Mouse (Mus musculus) thymus, adult 2 months (tissue): ENCODE data around the gene Zfp385b. TPM values are rescaled to one million over a fixed set of nuclear protein-coding genes. Genes with fewer than 3 reads are reported as not detected.

Experiments
- DNase-seq: peaks from one replicate; pipeline ENCODE4 v3.0.0; 2021
- H3K27ac ChIP-seq: fragments of 200-500 bp; 2 replicates; pipeline ENCODE4 v1.5.1; 2012; ENCODE audit warnings: low read length, control low read depth; ENCODE audit not compliant: control insufficient read depth, insufficient read depth
- H3K27me3 ChIP-seq: fragments of 200-500 bp; 2 replicates; pipeline ENCODE4 v1.6.1; 2012; ENCODE audit warnings: mild to moderate bottlenecking, low read length, moderate library complexity, mixed read lengths; ENCODE audit not compliant: control insufficient read depth, insufficient read depth
- H3K36me3 ChIP-seq: fragments of 200-500 bp; 2 replicates; pipeline ENCODE4 v1.6.1; 2012; ENCODE audit warnings: mild to moderate bottlenecking, low read length, moderate library complexity; ENCODE audit not compliant: control insufficient read depth, insufficient read depth
- H3K4me1 ChIP-seq: fragments of 200-500 bp; replicated peaks from 2 replicates; pipeline ENCODE4 v1.6.1; 2012; ENCODE audit warnings: low read length; ENCODE audit not compliant: control insufficient read depth, insufficient read depth
- H3K4me3 ChIP-seq: fragments of 200-500 bp; 2 replicates; pipeline ENCODE4 v1.5.1; 2012; ENCODE audit warnings: mild to moderate bottlenecking, low read length, control low read depth, moderate library complexity; ENCODE audit not compliant: control insufficient read depth, insufficient read depth
- CTCF ChIP-seq: fragments of 200-500 bp; IDR thresholded peaks from 2 replicates; pipeline ENCODE4 v1.5.1; 2012; ENCODE audit warnings: mild to moderate bottlenecking, control low read depth, low read length, moderate library complexity, borderline replicate concordance; ENCODE audit not compliant: control insufficient read depth, poor library complexity, insufficient read depth; ENCODE audit errors: extremely low read depth
- POLR2A ChIP-seq: fragments of 200-500 bp; IDR thresholded peaks from 2 replicates; pipeline ENCODE4 v1.6.1; 2012; ENCODE audit warnings: mild to moderate bottlenecking, low read length, control low read depth, moderate library complexity; ENCODE audit not compliant: control insufficient read depth, poor library complexity, insufficient read depth; ENCODE audit errors: extremely low read depth
- WGBS: fragments of 180-500 bp; shearing (Covaris S2); methylation state at CpG from one replicate; pipeline ENCODE4 v1.1.7; 2018; 5-methylcytosine and 5-hydroxymethylcytosine counted together
- polyA plus RNA-seq: library from polyadenylated mRNA; depleted of rRNA; stranded (reverse); fragments of >200 nt; gene quantifications from 2 replicates; pipeline ENCODE4 v1.2.3, GENCODE M21; 2012

Zfp385b gene
- polyA plus RNA-seq, 1 experiment: 0.84 TPM

- Histone ChIP-seq H3K4me1 (no peaks in the 10 kb centered on the region), H3K4me3 (no peak overlapping the region), H3K27me3 (no peaks in the 10 kb centered on the region), H3K36me3 (no peaks in the 10 kb centered on the region), H3K27ac (no peak overlapping the region)
- WGBS: 93% methylated on average over 8 of the region's 8 CpGs
- no peak for DNase-seq
- no peak for TF ChIP-seq POLR2A
- TF ChIP-seq CTCF: no peak
These were observed 332.3 kb downstream of the Zfp385b start for GRCm38 (mm10) chr2:77487151-77487550.

- no peak for DNase-seq
- Histone ChIP-seq H3K4me1 (no peaks in the 10 kb centered on the region), H3K27ac (no peak overlapping the region), H3K27me3 (no peaks in the 10 kb centered on the region), H3K36me3 (no peaks in the 10 kb centered on the region), H3K4me3 (no peak overlapping the region)
- TF ChIP-seq POLR2A: no peak
- no peak for TF ChIP-seq CTCF
- 95% methylated on average over 10 of the region's 10 CpGs for WGBS
These were observed 338.2 kb downstream of the Zfp385b start for GRCm38 (mm10) chr2:77481274-77481673.

GRCm38 (mm10) chr2:77477536-77477935, 341.9 kb downstream of the Zfp385b start:
- DNase-seq: no peak
- Histone ChIP-seq H3K4me1 (no peaks in the 10 kb centered on the region), H3K27ac (no peak overlapping the region), H3K27me3 (no peaks in the 10 kb centered on the region), H3K4me3 (no peak overlapping the region), H3K36me3 (no peaks in the 10 kb centered on the region)
- TF ChIP-seq POLR2A: no peak
- TF ChIP-seq CTCF: no peak
- 92% methylated on average over 10 of the region's 10 CpGs for WGBS

GRCm38 (mm10) chr2:77476444-77476843, 343.0 kb downstream of the Zfp385b start:
- H3K36me3 ChIP-seq: no peaks in the 10 kb centered on the region
- H3K27me3 ChIP-seq: no peaks in the 10 kb centered on the region
- DNase-seq: no peak
- H3K4me3 ChIP-seq: no peak overlapping the region
- TF ChIP-seq CTCF (no peak), POLR2A (no peak)
- H3K4me1 ChIP-seq: no peaks in the 10 kb centered on the region
- no peak overlapping the region for H3K27ac ChIP-seq
- WGBS: 89% methylated on average over 8 of the region's 8 CpGs

GRCm38 (mm10) chr2:77472254-77472837, 347.1 kb downstream of the Zfp385b start:
- no peak for DNase-seq
- no peak for TF ChIP-seq POLR2A
- TF ChIP-seq CTCF: no peak
- Histone ChIP-seq H3K4me1 (no peaks in the 10 kb centered on the region), H3K36me3 (no peaks in the 10 kb centered on the region), H3K4me3 (no peak overlapping the region), H3K27me3 (no peaks in the 10 kb centered on the region), H3K27ac (no peak overlapping the region)
- WGBS: 94% methylated on average over 11 of the region's 11 CpGs

GRCm38 (mm10) chr2:77470716-77471115, 348.7 kb downstream of the Zfp385b start:
- no peak overlapping the region for H3K4me3 ChIP-seq
- DNase-seq: no peak
- TF ChIP-seq CTCF (no peak), POLR2A (no peak)
- no peaks in the 10 kb centered on the region for H3K36me3 ChIP-seq
- no peaks in the 10 kb centered on the region for H3K4me1 ChIP-seq
- H3K27ac ChIP-seq: no peak overlapping the region
- 72% methylated on average over 7 of the region's 7 CpGs for WGBS
- H3K27me3 ChIP-seq: no peaks in the 10 kb centered on the region

GRCm38 (mm10) chr2:77461413-77461812, 358.0 kb downstream of the Zfp385b start:
- Histone ChIP-seq H3K4me3 (no peak overlapping the region), H3K27ac (no peak overlapping the region), H3K27me3 (no peaks in the 10 kb centered on the region), H3K4me1 (no peaks in the 10 kb centered on the region), H3K36me3 (no peaks in the 10 kb centered on the region)
- DNase-seq: no peak
- no peak for TF ChIP-seq CTCF
- TF ChIP-seq POLR2A: no peak
- WGBS: 94% methylated on average over 10 of the region's 10 CpGs
